Mouse (Mus musculus) MEL (cell line): ENCODE data around the gene Gm11985.

ENCODE experiments used
- NRF1 ChIP-seq: IDR thresholded peaks from 2 replicates; pipeline ENCODE4 v1.6.1; 2014; ENCODE audit warnings: low read depth, mild to moderate bottlenecking, inconsistent platforms, low read length, improper control_type of control experiment, moderate library complexity; ENCODE audit not compliant: poor library complexity, insufficient read depth, severe bottlenecking
- SMC3 ChIP-seq: IDR thresholded peaks from 2 replicates; pipeline ENCODE4 v1.6.1; 2011; ENCODE audit warnings: low read depth, low read length, improper control_type of control experiment
- TCF12 ChIP-seq: IDR thresholded peaks from 2 replicates; pipeline ENCODE4 v1.6.1; 2014; ENCODE audit warnings: low read depth, mild to moderate bottlenecking, inconsistent platforms, low read length, improper control_type of control experiment, moderate library complexity

GRCm38 (mm10) chr11:7145221-7145620 lies 43.1 kb downstream of the Gm11985 start:
- TF ChIP-seq NRF1: no peak
- TF ChIP-seq TCF12: no peak
- TF ChIP-seq SMC3: no peak
